Mouse (Mus musculus): Measurements from ENCODE around the gene Cfap73. TPM values are rescaled to one million over a fixed set of nuclear protein-coding genes. Genes with fewer than 3 reads are reported as not detected.

Gene Cfap73
- polyA plus RNA-seq, 2 experiments, result not detected

DNA sequence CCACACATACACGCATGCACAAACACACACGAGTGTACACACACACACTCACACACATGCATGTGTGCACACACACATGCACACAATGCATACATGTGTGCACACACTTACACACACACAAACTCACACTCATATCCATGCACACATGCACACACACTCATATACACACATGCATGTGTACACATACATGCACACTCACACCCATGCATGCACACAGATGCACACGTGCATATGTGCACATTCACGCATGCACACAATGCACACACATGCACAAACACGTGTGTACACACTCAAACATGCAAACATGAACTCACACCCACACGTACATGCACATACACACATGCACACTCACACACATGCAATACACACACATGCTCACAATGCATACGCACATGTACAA, 6.1 kb upstream of the Cfap73 start:
- DNase-seq (ENCODE audit: low read depth in 3 of 3, low spot score in 3 of 3) (no peak), ATAC-seq (ENCODE audit: insufficient read depth) (no peak)
- TF ChIP-seq EP300 (IDR thresholded peaks at IDR 0.05; ENCODE audit: low read depth), result no peak
- no peak for TF ChIP-seq CTCF (IDR thresholded peaks at IDR 0.05; ENCODE audit: low read depth)
- H3K9ac ChIP-seq (replicated peaks), result no peak overlapping the region
- no peaks in the 10 kb centered on the region for H3K9me3 ChIP-seq (ENCODE audit: control insufficient read depth, low read length)
- H3K27ac ChIP-seq, result no peak overlapping the region
- peaks cover 2% of the 10 kb centered on the region; the same call in 1 of the 2 replicates for H3K27me3 ChIP-seq (ENCODE audit: control insufficient read depth, insufficient read depth, low read length)
- no peaks in the 10 kb centered on the region for H3K36me3 ChIP-seq (replicated peaks; ENCODE audit: control insufficient read depth, insufficient read depth, low read depth)
- no peak overlapping the region for H3K4me2 ChIP-seq (ENCODE audit: low read depth)
- no peaks in the 10 kb centered on the region for H3K4me1 ChIP-seq (replicated peaks; ENCODE audit: control insufficient read depth in 2 of 2, insufficient read depth in 2 of 2, low read length in 1 of 2)
- 68% methylated on average over 7 of the region's 7 CpGs for WGBS (ENCODE audit: insufficient replicate concordance)
- H3K4me3 ChIP-seq (ENCODE audit: insufficient read depth in 1 of 2, low read depth in 2 of 2, low read length in 2 of 2), result no peak overlapping the region

DNA sequence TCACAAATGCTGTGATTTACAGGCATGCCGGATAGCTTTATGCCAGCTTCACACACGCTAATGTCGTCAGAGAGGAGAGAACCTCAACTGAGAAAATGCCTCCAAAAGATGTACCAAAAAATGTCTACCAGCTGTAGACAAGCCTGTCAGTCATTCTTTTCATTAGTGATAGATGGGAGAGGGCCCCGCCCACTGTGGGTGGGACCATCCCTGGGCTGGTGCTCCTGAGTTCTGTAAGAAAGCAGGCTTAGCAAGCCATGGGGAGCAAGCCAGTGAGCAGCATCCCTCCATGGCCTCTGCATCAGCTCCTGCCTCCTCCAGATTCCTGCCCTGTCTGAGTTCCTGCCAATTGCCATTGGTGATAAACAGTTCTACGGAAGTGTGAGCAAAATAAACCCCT, 1.6 kb upstream of the Cfap73 start:
- Histone ChIP-seq H3K27ac (no peak overlapping the region), H3K4me3 (ENCODE audit: insufficient read depth in 1 of 2, low read depth in 2 of 2, low read length in 2 of 2) (no peak overlapping the region), H3K27me3 (ENCODE audit: control insufficient read depth, insufficient read depth, low read length) (peaks cover 3% of the 10 kb centered on the region), H3K9me3 (ENCODE audit: control insufficient read depth, low read length) (peaks cover 3% of the 10 kb centered on the region), H3K4me2 (ENCODE audit: low read depth) (no peak overlapping the region), H3K4me1 (replicated peaks; ENCODE audit: control insufficient read depth in 2 of 2, insufficient read depth in 2 of 2, low read length in 1 of 2) (no peaks in the 10 kb centered on the region), H3K36me3 (replicated peaks; ENCODE audit: control insufficient read depth, insufficient read depth, low read depth) (no peaks in the 10 kb centered on the region), H3K9ac (replicated peaks) (no peak overlapping the region)
- no peak for ATAC-seq (ENCODE audit: insufficient read depth)
- TF ChIP-seq CTCF (IDR thresholded peaks at IDR 0.05; ENCODE audit: low read depth) (no peak), EP300 (IDR thresholded peaks at IDR 0.05; ENCODE audit: low read depth) (no peak)
- no peak for DNase-seq (ENCODE audit: low read depth in 3 of 3, low spot score in 3 of 3)
- 73% methylated on average over 5 of the region's 5 CpGs for WGBS (ENCODE audit: insufficient replicate concordance)

DNA sequence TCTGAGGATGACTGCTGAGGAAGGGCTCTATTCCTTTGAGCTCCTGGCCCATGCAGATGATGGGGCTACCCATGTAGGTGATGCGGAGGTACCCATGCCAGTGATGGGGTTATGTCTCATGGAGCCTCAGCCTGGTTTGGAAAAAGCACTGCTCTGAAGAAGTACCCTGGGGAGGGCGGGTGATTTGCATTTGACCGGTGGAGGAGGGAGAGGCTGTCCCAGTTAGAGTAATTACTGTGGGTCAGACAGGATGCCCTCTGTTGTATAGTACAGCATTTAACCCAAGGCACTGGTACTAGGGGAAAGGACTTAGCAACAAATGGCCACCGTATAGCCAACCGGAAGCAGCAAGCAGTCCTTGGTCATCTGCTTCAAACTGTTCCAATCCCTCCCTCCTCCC, 825 bp upstream of the Cfap73 start:
- TF ChIP-seq EP300 (IDR thresholded peaks at IDR 0.05; ENCODE audit: low read depth) (no peak), CTCF (IDR thresholded peaks at IDR 0.05; ENCODE audit: low read depth) (no peak)
- no peak overlapping the region for H3K27ac ChIP-seq
- H3K4me2 ChIP-seq (ENCODE audit: low read depth), result no peak overlapping the region
- no peak overlapping the region for H3K9ac ChIP-seq (replicated peaks)
- H3K9me3 ChIP-seq (ENCODE audit: control insufficient read depth, low read length), result peaks cover 3% of the 10 kb centered on the region
- 34% methylated on average over 5 of the region's 5 CpGs for WGBS (ENCODE audit: insufficient replicate concordance)
- no peaks in the 10 kb centered on the region for H3K36me3 ChIP-seq (replicated peaks; ENCODE audit: control insufficient read depth, insufficient read depth, low read depth)
- no peaks in the 10 kb centered on the region for H3K4me1 ChIP-seq (replicated peaks; ENCODE audit: control insufficient read depth in 2 of 2, insufficient read depth in 2 of 2, low read length in 1 of 2)
- peaks cover 7% of the 10 kb centered on the region for H3K27me3 ChIP-seq (ENCODE audit: control insufficient read depth, insufficient read depth, low read length)
- no peak overlapping the region for H3K4me3 ChIP-seq (ENCODE audit: insufficient read depth in 1 of 2, low read depth in 2 of 2, low read length in 2 of 2)
- DNase-seq (ENCODE audit: low read depth in 3 of 3, low spot score in 3 of 3) (no peak), ATAC-seq (ENCODE audit: insufficient read depth) (no peak)

DNA sequence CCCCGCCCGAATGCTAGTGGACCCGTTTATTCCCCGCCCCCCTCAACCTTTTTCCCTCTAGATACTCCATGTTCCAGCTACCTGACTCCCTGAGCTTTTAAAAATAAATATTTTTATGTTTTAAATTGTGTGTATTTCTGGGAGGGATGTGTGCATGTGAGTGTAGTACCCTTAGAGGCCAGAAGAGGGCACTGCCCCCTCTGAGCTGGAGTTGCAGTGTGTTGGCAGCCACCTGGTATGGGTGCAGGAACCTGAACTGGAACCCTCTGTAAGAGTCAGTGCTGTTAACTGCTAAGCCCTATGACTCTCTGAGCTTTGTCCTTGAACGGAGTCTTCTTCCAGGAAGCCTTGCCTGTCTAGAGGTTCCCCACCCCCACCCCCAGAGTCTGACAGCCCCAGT, 2.1 kb downstream of the Cfap73 start:
- H3K27ac ChIP-seq, result no peak overlapping the region
- no peak overlapping the region for H3K4me2 ChIP-seq (ENCODE audit: low read depth)
- H3K36me3 ChIP-seq (replicated peaks; ENCODE audit: control insufficient read depth, insufficient read depth, low read depth), result no peaks in the 10 kb centered on the region
- DNase-seq (ENCODE audit: low read depth in 3 of 3, low spot score in 3 of 3) (no peak), ATAC-seq (ENCODE audit: insufficient read depth) (no peak)
- no peak overlapping the region for H3K4me3 ChIP-seq (ENCODE audit: insufficient read depth in 1 of 2, low read depth in 2 of 2, low read length in 2 of 2)
- peak; percentile 48 for TF ChIP-seq CTCF (IDR thresholded peaks at IDR 0.05; ENCODE audit: low read depth)
- TF ChIP-seq EP300 (IDR thresholded peaks at IDR 0.05; ENCODE audit: low read depth), result no peak
- H3K9me3 ChIP-seq (ENCODE audit: control insufficient read depth, low read length), result peaks cover 3% of the 10 kb centered on the region
- no peak overlapping the region for H3K9ac ChIP-seq (replicated peaks)
- peaks cover 7% of the 10 kb centered on the region for H3K27me3 ChIP-seq (ENCODE audit: control insufficient read depth, insufficient read depth, low read length)
- 80% methylated on average over 5 of the region's 5 CpGs for WGBS (ENCODE audit: insufficient replicate concordance)
- no peaks in the 10 kb centered on the region for H3K4me1 ChIP-seq (replicated peaks; ENCODE audit: control insufficient read depth in 2 of 2, insufficient read depth in 2 of 2, low read length in 1 of 2)

DNA sequence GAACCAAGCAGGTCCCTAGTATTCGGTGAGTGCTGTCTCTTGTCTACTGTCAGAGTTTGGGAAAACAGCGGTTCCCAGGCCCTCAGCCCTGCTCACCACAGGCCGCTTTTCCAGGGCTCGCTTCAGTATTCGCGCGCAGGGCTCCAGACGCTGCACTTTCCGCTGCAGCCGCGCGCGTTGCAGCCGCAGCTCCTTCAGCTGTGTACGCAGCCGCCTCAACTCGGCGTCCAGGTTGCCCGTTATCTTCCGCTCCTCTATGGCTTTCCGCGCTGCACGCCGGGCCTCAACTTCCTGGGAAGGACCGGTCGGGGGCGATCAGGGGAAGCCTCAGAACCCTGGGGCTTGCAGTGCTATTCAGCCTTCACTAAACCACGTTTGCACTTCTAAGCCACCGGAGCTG, 2.9 kb downstream of the Cfap73 start:
- Histone ChIP-seq H3K36me3 (replicated peaks; ENCODE audit: control insufficient read depth, insufficient read depth, low read depth) (no peaks in the 10 kb centered on the region), H3K4me2 (ENCODE audit: low read depth) (no peak overlapping the region), H3K9ac (replicated peaks) (no peak overlapping the region), H3K4me1 (replicated peaks; ENCODE audit: control insufficient read depth in 2 of 2, insufficient read depth in 2 of 2, low read length in 1 of 2) (no peaks in the 10 kb centered on the region), H3K27me3 (ENCODE audit: control insufficient read depth, insufficient read depth, low read length) (peaks cover 7% of the 10 kb centered on the region), H3K4me3 (ENCODE audit: insufficient read depth in 1 of 2, low read depth in 2 of 2, low read length in 2 of 2) (no peak overlapping the region), H3K27ac (no peak overlapping the region), H3K9me3 (ENCODE audit: control insufficient read depth, low read length) (peaks cover 3% of the 10 kb centered on the region)
- DNase-seq (ENCODE audit: low read depth in 3 of 3, low spot score in 3 of 3) (no peak), ATAC-seq (ENCODE audit: insufficient read depth) (no peak)
- 11% methylated on average over 29 of the region's 29 CpGs for WGBS (ENCODE audit: insufficient replicate concordance)
- TF ChIP-seq EP300 (IDR thresholded peaks at IDR 0.05; ENCODE audit: low read depth), result no peak
- TF ChIP-seq CTCF (IDR thresholded peaks at IDR 0.05; ENCODE audit: low read depth), result no peak

Measured in liver, embryonic 14.5 days (tissue).